Mouse (Mus musculus): ENCODE measurements around the gene Vmp1. TPM values are rescaled to one million over a fixed set of nuclear protein-coding genes. Genes with fewer than 3 reads are reported as not detected.

Gene Vmp1
- polyA plus RNA-seq, 1 experiment from 2014 or later = 151 TPM

- no peaks in the 10 kb centered on the region for H3K36me3 ChIP-seq (ENCODE audit: control insufficient read depth, insufficient read depth, low read length)
- H3K27ac ChIP-seq (ENCODE audit: low read depth, low read length) = no peak overlapping the region
- H3K4me1 ChIP-seq (ENCODE audit: control insufficient read depth, insufficient read depth, low read length) = peaks cover 24% of the 10 kb centered on the region
- H3K4me2 ChIP-seq (ENCODE audit: low read depth, low read length) = no peak overlapping the region
- WGBS = 96% methylated on average over 3 of the region's 3 CpGs
- no peak for ATAC-seq (ENCODE audit: low read depth)
- no peak overlapping the region for H3K4me3 ChIP-seq (ENCODE audit: low read depth, low read length)
- H3K9ac ChIP-seq (replicated peaks; ENCODE audit: low read depth, low read length) = no peak overlapping the region
- H3K27me3 ChIP-seq (ENCODE audit: control insufficient read depth, insufficient read depth, low read length) = no peaks in the 10 kb centered on the region
- H3K9me3 ChIP-seq (ENCODE audit: control insufficient read depth, low read length) = no peaks in the 10 kb centered on the region
Observed at GRCm38 (mm10) chr11:86681423-86681822, 2.2 kb downstream of the Vmp1 start.

- Histone ChIP-seq H3K36me3 (ENCODE audit: control insufficient read depth, insufficient read depth, low read length) (no peaks in the 10 kb centered on the region), H3K9me3 (ENCODE audit: control insufficient read depth, low read length) (no peaks in the 10 kb centered on the region), H3K27ac (ENCODE audit: low read depth, low read length) (no peak overlapping the region), H3K4me1 (ENCODE audit: control insufficient read depth, insufficient read depth, low read length) (peaks cover 24% of the 10 kb centered on the region), H3K4me2 (ENCODE audit: low read depth, low read length) (no peak overlapping the region), H3K9ac (replicated peaks; ENCODE audit: low read depth, low read length) (no peak overlapping the region), H3K27me3 (ENCODE audit: control insufficient read depth, insufficient read depth, low read length) (no peaks in the 10 kb centered on the region), H3K4me3 (ENCODE audit: low read depth, low read length) (no peak overlapping the region)
- no peak for ATAC-seq (ENCODE audit: low read depth)
- 96% methylated on average over 3 of the region's 3 CpGs for WGBS
Observed at GRCm38 (mm10) chr11:86680729-86681128, 2.9 kb downstream of the Vmp1 start.

GRCm38 (mm10) chr11:86678957-86679356 lies 4.7 kb downstream of the Vmp1 start:
- Histone ChIP-seq H3K9ac (replicated peaks; ENCODE audit: low read depth, low read length) (no peak overlapping the region), H3K36me3 (ENCODE audit: control insufficient read depth, insufficient read depth, low read length) (no peaks in the 10 kb centered on the region), H3K4me1 (ENCODE audit: control insufficient read depth, insufficient read depth, low read length) (peaks cover 12% of the 10 kb centered on the region), H3K4me3 (ENCODE audit: low read depth, low read length) (no peak overlapping the region), H3K27me3 (ENCODE audit: control insufficient read depth, insufficient read depth, low read length) (no peaks in the 10 kb centered on the region), H3K4me2 (ENCODE audit: low read depth, low read length) (no peak overlapping the region), H3K9me3 (ENCODE audit: control insufficient read depth, low read length) (no peaks in the 10 kb centered on the region), H3K27ac (ENCODE audit: low read depth, low read length) (no peak overlapping the region)
- no peak for ATAC-seq (ENCODE audit: low read depth)
- 68% methylated on average over 5 of the region's 5 CpGs for WGBS

- Histone ChIP-seq H3K4me2 (ENCODE audit: low read depth, low read length) (no peak overlapping the region), H3K4me1 (ENCODE audit: control insufficient read depth, insufficient read depth, low read length) (no peaks in the 10 kb centered on the region), H3K36me3 (ENCODE audit: control insufficient read depth, insufficient read depth, low read length) (no peaks in the 10 kb centered on the region), H3K9me3 (ENCODE audit: control insufficient read depth, low read length) (no peaks in the 10 kb centered on the region), H3K27ac (ENCODE audit: low read depth, low read length) (no peak overlapping the region), H3K4me3 (ENCODE audit: low read depth, low read length) (no peak overlapping the region), H3K9ac (replicated peaks; ENCODE audit: low read depth, low read length) (no peak overlapping the region), H3K27me3 (ENCODE audit: control insufficient read depth, insufficient read depth, low read length) (no peaks in the 10 kb centered on the region)
- 97% methylated on average over 4 of the region's 4 CpGs for WGBS
- ATAC-seq (ENCODE audit: low read depth) = no peak
Observed at GRCm38 (mm10) chr11:86675520-86675919, 8.1 kb downstream of the Vmp1 start.

GRCm38 (mm10) chr11:86672772-86673171 lies 10.9 kb downstream of the Vmp1 start:
- H3K4me3 ChIP-seq (ENCODE audit: low read depth, low read length) = no peak overlapping the region
- H3K4me1 ChIP-seq (ENCODE audit: control insufficient read depth, insufficient read depth, low read length) = no peaks in the 10 kb centered on the region
- no peak overlapping the region for H3K4me2 ChIP-seq (ENCODE audit: low read depth, low read length)
- no peaks in the 10 kb centered on the region for H3K27me3 ChIP-seq (ENCODE audit: control insufficient read depth, insufficient read depth, low read length)
- no peak overlapping the region for H3K9ac ChIP-seq (replicated peaks; ENCODE audit: low read depth, low read length)
- H3K36me3 ChIP-seq (ENCODE audit: control insufficient read depth, insufficient read depth, low read length) = no peaks in the 10 kb centered on the region
- no peak for ATAC-seq (ENCODE audit: low read depth)
- H3K27ac ChIP-seq (ENCODE audit: low read depth, low read length) = no peak overlapping the region
- no peaks in the 10 kb centered on the region for H3K9me3 ChIP-seq (ENCODE audit: control insufficient read depth, low read length)
- WGBS = 84% methylated on average over 3 of the region's 3 CpGs

GRCm38 (mm10) chr11:86671041-86671675 lies 12.5 kb downstream of the Vmp1 start:
- WGBS = 77% methylated on average over 3 of the region's 3 CpGs
- no peaks in the 10 kb centered on the region for H3K36me3 ChIP-seq (ENCODE audit: control insufficient read depth, insufficient read depth, low read length)
- H3K4me3 ChIP-seq (ENCODE audit: low read depth, low read length) = no peak overlapping the region
- no peak overlapping the region for H3K27ac ChIP-seq (ENCODE audit: low read depth, low read length)
- H3K4me1 ChIP-seq (ENCODE audit: control insufficient read depth, insufficient read depth, low read length) = no peaks in the 10 kb centered on the region
- no peaks in the 10 kb centered on the region for H3K9me3 ChIP-seq (ENCODE audit: control insufficient read depth, low read length)
- no peak overlapping the region for H3K4me2 ChIP-seq (ENCODE audit: low read depth, low read length)
- H3K9ac ChIP-seq (replicated peaks; ENCODE audit: low read depth, low read length) = no peak overlapping the region
- no peaks in the 10 kb centered on the region for H3K27me3 ChIP-seq (ENCODE audit: control insufficient read depth, insufficient read depth, low read length)
- no peak for ATAC-seq (ENCODE audit: low read depth)

GRCm38 (mm10) chr11:86668169-86668568 lies 15.5 kb downstream of the Vmp1 start:
- H3K4me1 ChIP-seq (ENCODE audit: control insufficient read depth, insufficient read depth, low read length) = no peaks in the 10 kb centered on the region
- no peaks in the 10 kb centered on the region for H3K9me3 ChIP-seq (ENCODE audit: control insufficient read depth, low read length)
- peaks cover 9% of the 10 kb centered on the region; the same call in 1 of the 2 replicates for H3K36me3 ChIP-seq (ENCODE audit: control insufficient read depth, insufficient read depth, low read length)
- no peak overlapping the region for H3K4me2 ChIP-seq (ENCODE audit: low read depth, low read length)
- H3K27ac ChIP-seq (ENCODE audit: low read depth, low read length) = no peak overlapping the region
- H3K27me3 ChIP-seq (ENCODE audit: control insufficient read depth, insufficient read depth, low read length) = no peaks in the 10 kb centered on the region
- H3K4me3 ChIP-seq (ENCODE audit: low read depth, low read length) = no peak overlapping the region
- H3K9ac ChIP-seq (replicated peaks; ENCODE audit: low read depth, low read length) = no peak overlapping the region
- 89% methylated on average over 3 of the region's 3 CpGs for WGBS
- ATAC-seq (ENCODE audit: low read depth) = no peak

- Histone ChIP-seq H3K4me1 (ENCODE audit: control insufficient read depth, insufficient read depth, low read length) (no peaks in the 10 kb centered on the region), H3K4me3 (ENCODE audit: low read depth, low read length) (no peak overlapping the region), H3K27ac (ENCODE audit: low read depth, low read length) (no peak overlapping the region), H3K36me3 (ENCODE audit: control insufficient read depth, insufficient read depth, low read length) (peaks cover 11% of the 10 kb centered on the region; the same call in 1 of the 2 replicates), H3K9ac (replicated peaks; ENCODE audit: low read depth, low read length) (no peak overlapping the region), H3K4me2 (ENCODE audit: low read depth, low read length) (no peak overlapping the region), H3K27me3 (ENCODE audit: control insufficient read depth, insufficient read depth, low read length) (no peaks in the 10 kb centered on the region), H3K9me3 (ENCODE audit: control insufficient read depth, low read length) (no peaks in the 10 kb centered on the region)
- ATAC-seq (ENCODE audit: low read depth) = no peak
- 95% methylated on average over 2 of the region's 2 CpGs for WGBS
Observed at GRCm38 (mm10) chr11:86667553-86667952, 16.1 kb downstream of the Vmp1 start.

- no peaks in the 10 kb centered on the region for H3K9me3 ChIP-seq (ENCODE audit: control insufficient read depth, low read length)
- no peaks in the 10 kb centered on the region for H3K4me1 ChIP-seq (ENCODE audit: control insufficient read depth, insufficient read depth, low read length)
- no peak overlapping the region for H3K4me2 ChIP-seq (ENCODE audit: low read depth, low read length)
- no peaks in the 10 kb centered on the region for H3K27me3 ChIP-seq (ENCODE audit: control insufficient read depth, insufficient read depth, low read length)
- ATAC-seq (ENCODE audit: low read depth) = no peak
- H3K27ac ChIP-seq (ENCODE audit: low read depth, low read length) = no peak overlapping the region
- H3K9ac ChIP-seq (replicated peaks; ENCODE audit: low read depth, low read length) = no peak overlapping the region
- 94% methylated on average over 3 of the region's 3 CpGs for WGBS
- peaks cover 14% of the 10 kb centered on the region; the same call in 1 of the 2 replicates for H3K36me3 ChIP-seq (ENCODE audit: control insufficient read depth, insufficient read depth, low read length)
- H3K4me3 ChIP-seq (ENCODE audit: low read depth, low read length) = no peak overlapping the region
Observed at GRCm38 (mm10) chr11:86664406-86664805, 19.2 kb downstream of the Vmp1 start.
